Mouse (Mus musculus) forebrain, embryonic 12.5 days (tissue): ENCODE measurements around the gene Golga7b. TPM values are rescaled to one million over a fixed set of nuclear protein-coding genes. Genes with fewer than 3 reads are reported as not detected.

ENCODE experiments used
- ATAC-seq: fragments of 200-750 bp; cut with Nextera tagmentation; 2 replicates; pipeline ENCODE4 v1.8.0; 2017; ENCODE audit warnings: moderate TSS enrichment; ENCODE audit not compliant: low FRiP score
- H3K27ac ChIP-seq: fragments of 300-500 bp; sonication (generic); 2 replicates; pipeline ENCODE4 v1.5.1; 2016; ENCODE audit warnings: mild to moderate bottlenecking
- H3K27me3 ChIP-seq: fragments of 300-500 bp; sonication (generic); 2 replicates; pipeline ENCODE4 v1.6.1; 2016; ENCODE audit warnings: mild to moderate bottlenecking
- H3K36me3 ChIP-seq: fragments of 300-500 bp; sonication (generic); replicated peaks from 2 replicates; pipeline ENCODE4 v1.6.1; 2016; ENCODE audit warnings: mild to moderate bottlenecking
- H3K4me1 ChIP-seq: fragments of 300-500 bp; sonication (generic); 2 replicates; pipeline ENCODE4 v1.6.1; 2016
- H3K4me2 ChIP-seq: fragments of 300-500 bp; sonication (generic); 2 replicates; pipeline ENCODE4 v1.6.1; 2016; ENCODE audit warnings: mild to moderate bottlenecking, moderate library complexity
- H3K4me3 ChIP-seq: fragments of 300-500 bp; sonication (generic); replicated peaks from 2 replicates; pipeline ENCODE4 v1.5.1; 2016; ENCODE audit warnings: mild to moderate bottlenecking
- H3K9ac ChIP-seq: fragments of 300-500 bp; sonication (generic); 2 replicates; pipeline ENCODE4 v1.6.1; 2016; ENCODE audit warnings: mild to moderate bottlenecking
- H3K9me3 ChIP-seq: fragments of 300-500 bp; sonication (generic); 2 replicates; pipeline ENCODE4 v1.6.1; 2016
- WGBS: fragments of 180-500 bp; shearing (Covaris S2); methylation state at CpG from one replicate; pipeline ENCODE4 v1.1.7; 2016; 5-methylcytosine and 5-hydroxymethylcytosine counted together
- polyA plus RNA-seq: library from polyadenylated mRNA; unstranded; fragments of >200 nt; fragmentation: Nextera tagmentation; extraction: Ambion mirVana; gene quantifications from 2 replicates; pipeline ENCODE4 v1.2.1, GENCODE M21; 2016

Golga7b gene
- polyA plus RNA-seq, 1 experiment from 2014 or later: 7.1 TPM

- peak overlapping the region; percentile 56 for H3K4me3 ChIP-seq
- 0 out of 2 replicates have a peak overlapping the region, but pooled peaks have one; percentile 15 for H3K27ac ChIP-seq
- 3% methylated on average over 33 of the region's 42 CpGs for WGBS
Observed at GRCm38 (mm10) chr19:42255784-42256610, 8.6 kb downstream of the Golga7b start.

GRCm38 (mm10) chr19:42256611-42257240 is 9.4 kb downstream of the Golga7b start:
- peaks cover 22% of the 10 kb centered on the region for H3K4me1 ChIP-seq
- H3K9ac ChIP-seq: no peak overlapping the region
- ATAC-seq: no peak
- H3K27ac ChIP-seq: 0 out of 2 replicates have a peak overlapping the region, but pooled peaks have one; percentile 22
- H3K9me3 ChIP-seq: no peaks in the 10 kb centered on the region
- 65% methylated on average over 12 of the region's 12 CpGs for WGBS
- H3K36me3 ChIP-seq: no peaks in the 10 kb centered on the region
- H3K27me3 ChIP-seq: peaks cover 35% of the 10 kb centered on the region
- H3K4me3 ChIP-seq: 0 out of 2 replicates have a peak overlapping the region, but pooled peaks have one; percentile 3
- peak overlapping the region; percentile 92 for H3K4me2 ChIP-seq

More at GRCm38 (mm10) chr19:42255784-42256610, 8.6 kb downstream of the Golga7b start:
- Histone ChIP-seq H3K27me3 (peaks cover 35% of the 10 kb centered on the region), H3K36me3 (no peaks in the 10 kb centered on the region), H3K9ac (peak overlapping the region; percentile 57), H3K4me1 (peaks cover 22% of the 10 kb centered on the region), H3K9me3 (no peaks in the 10 kb centered on the region), H3K4me2 (peak overlapping the region; percentile 92)
- peak; percentile 83 for ATAC-seq

- WGBS: 84% methylated on average over 12 of the region's 12 CpGs
- no peaks in the 10 kb centered on the region for H3K36me3 ChIP-seq
- ATAC-seq: no peak
- no peaks in the 10 kb centered on the region for H3K9me3 ChIP-seq
- no peak overlapping the region for H3K27ac ChIP-seq
- peaks cover 35% of the 10 kb centered on the region for H3K27me3 ChIP-seq
- H3K4me2 ChIP-seq: 0 out of 2 replicates have a peak overlapping the region, but pooled peaks have one; percentile 92
- H3K4me1 ChIP-seq: peaks cover 22% of the 10 kb centered on the region
- 0 out of 2 replicates have a peak overlapping the region, but pooled peaks have one; percentile 3 for H3K4me3 ChIP-seq
- H3K9ac ChIP-seq: no peak overlapping the region
Observed at GRCm38 (mm10) chr19:42257241-42257635, 9.9 kb downstream of the Golga7b start.

GRCm38 (mm10) chr19:42258031-42258430 is 10.7 kb downstream of the Golga7b start:
- Histone ChIP-seq H3K9ac (no peak overlapping the region), H3K4me2 (no peak overlapping the region), H3K36me3 (no peaks in the 10 kb centered on the region), H3K4me1 (peaks cover 22% of the 10 kb centered on the region), H3K9me3 (no peaks in the 10 kb centered on the region), H3K27ac (no peak overlapping the region), H3K27me3 (peaks cover 31% of the 10 kb centered on the region), H3K4me3 (no peak overlapping the region)
- WGBS: 84% methylated on average over 3 of the region's 3 CpGs
- ATAC-seq: no peak

- WGBS: 74% methylated on average over 5 of the region's 5 CpGs
Observed at GRCm38 (mm10) chr19:42258596-42258995, 11.2 kb downstream of the Golga7b start.

GRCm38 (mm10) chr19:42260486-42260885 is 13.1 kb downstream of the Golga7b start:
- Histone ChIP-seq H3K4me1 (peaks cover 17% of the 10 kb centered on the region), H3K27me3 (peaks cover 12% of the 10 kb centered on the region), H3K27ac (no peak overlapping the region), H3K9me3 (no peaks in the 10 kb centered on the region), H3K4me3 (no peak overlapping the region), H3K4me2 (no peak overlapping the region), H3K36me3 (no peaks in the 10 kb centered on the region), H3K9ac (no peak overlapping the region)
- no peak for ATAC-seq
- 87% methylated on average over 8 of the region's 8 CpGs for WGBS

More at GRCm38 (mm10) chr19:42258596-42258995, 11.2 kb downstream of the Golga7b start:
- H3K4me2 ChIP-seq: no peak overlapping the region
- H3K27me3 ChIP-seq: peaks cover 25% of the 10 kb centered on the region
- no peaks in the 10 kb centered on the region for H3K9me3 ChIP-seq
- H3K9ac ChIP-seq: no peak overlapping the region
- no peak for ATAC-seq
- H3K4me3 ChIP-seq: no peak overlapping the region
- no peak overlapping the region for H3K27ac ChIP-seq
- peaks cover 22% of the 10 kb centered on the region for H3K4me1 ChIP-seq
- H3K36me3 ChIP-seq: no peaks in the 10 kb centered on the region

DNA sequence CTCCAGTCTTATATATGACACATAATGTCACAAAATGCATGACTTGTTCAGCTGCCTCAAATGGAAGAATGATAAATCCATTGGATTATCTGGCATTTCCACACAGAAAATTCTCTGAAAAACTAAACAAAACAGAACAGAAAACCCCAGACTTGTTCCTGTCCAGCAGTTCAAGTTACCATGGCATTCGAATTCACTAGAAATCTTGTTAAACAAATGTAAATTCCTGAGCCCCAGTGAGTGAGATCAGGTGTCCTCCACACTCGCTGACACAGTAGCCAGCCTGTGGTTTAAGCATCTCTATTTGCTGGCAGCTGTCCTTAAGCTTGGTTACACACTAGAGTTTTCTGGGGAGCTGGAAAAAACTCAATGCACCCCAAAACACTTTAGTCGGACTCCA is 16.1 kb downstream of the Golga7b start:
- Histone ChIP-seq H3K9me3 (no peaks in the 10 kb centered on the region), H3K27me3 (peaks cover 11% of the 10 kb centered on the region), H3K4me2 (no peak overlapping the region), H3K9ac (no peak overlapping the region), H3K4me3 (no peak overlapping the region), H3K27ac (no peak overlapping the region), H3K36me3 (no peaks in the 10 kb centered on the region), H3K4me1 (peaks cover 7% of the 10 kb centered on the region)
- 51% methylated on average over 3 of the region's 3 CpGs for WGBS
- ATAC-seq: no peak

DNA sequence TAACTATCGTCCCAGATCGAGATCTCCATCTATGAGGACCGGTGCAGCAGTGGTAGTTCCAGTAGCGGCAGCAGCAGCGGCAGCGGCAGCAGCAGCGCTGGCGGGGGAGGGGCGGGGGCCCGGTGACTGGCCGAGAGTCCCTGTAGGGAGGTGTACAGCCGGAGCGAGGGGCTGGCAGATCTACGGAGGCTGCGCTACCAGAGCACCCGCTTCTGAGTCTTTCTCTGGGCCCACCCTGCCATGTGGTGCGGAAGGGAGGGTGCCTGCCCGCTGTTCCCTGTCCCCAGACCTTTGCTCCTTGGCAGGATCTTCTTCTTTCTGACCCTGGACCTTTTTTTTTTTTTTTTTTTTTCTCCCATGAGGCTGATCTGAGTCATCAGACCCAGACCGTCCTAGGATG is 21.0 kb downstream of the Golga7b start:
- Histone ChIP-seq H3K4me3 (peak overlapping the region; percentile 20), H3K27me3 (peaks cover 25% of the 10 kb centered on the region), H3K36me3 (no peaks in the 10 kb centered on the region), H3K27ac (no peak overlapping the region), H3K9ac (no peak overlapping the region), H3K4me2 (peak overlapping the region; percentile 53), H3K4me1 (peaks cover 7% of the 10 kb centered on the region), H3K9me3 (no peaks in the 10 kb centered on the region)
- 2% methylated on average over 19 of the region's 19 CpGs for WGBS
- ATAC-seq: peak; percentile 60; the same call in 1 of the 2 replicates

DNA sequence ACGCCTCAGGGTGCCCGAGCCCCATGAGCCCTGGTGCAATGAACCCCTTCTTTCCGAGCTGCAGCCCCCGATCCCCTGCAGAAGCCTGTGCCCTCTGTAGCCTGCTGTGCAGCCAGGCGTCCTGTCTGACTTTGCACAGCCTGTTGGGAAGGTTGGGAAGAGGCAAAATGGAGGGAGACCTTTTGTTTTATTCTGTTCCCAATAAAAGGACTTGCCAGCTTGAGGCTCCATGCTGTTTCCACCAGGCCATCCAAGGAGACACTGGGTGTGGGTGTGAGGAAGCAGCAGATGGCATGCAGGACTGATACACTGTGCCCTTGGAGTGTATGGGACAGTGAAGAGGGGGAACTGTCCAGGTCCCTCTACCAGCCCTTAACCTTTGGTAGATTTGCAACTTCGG is 22.7 kb downstream of the Golga7b start:
- 53% methylated on average over 6 of the region's 6 CpGs for WGBS
- Histone ChIP-seq H3K9me3 (no peaks in the 10 kb centered on the region), H3K4me1 (peaks cover 7% of the 10 kb centered on the region), H3K4me3 (no peak overlapping the region), H3K9ac (no peak overlapping the region), H3K36me3 (no peaks in the 10 kb centered on the region), H3K27me3 (peaks cover 25% of the 10 kb centered on the region), H3K4me2 (no peak overlapping the region), H3K27ac (no peak overlapping the region)
- ATAC-seq: no peak

GRCm38 (mm10) chr19:42271182-42271581 is 23.8 kb downstream of the Golga7b start:
- peaks cover 25% of the 10 kb centered on the region for H3K27me3 ChIP-seq

DNA sequence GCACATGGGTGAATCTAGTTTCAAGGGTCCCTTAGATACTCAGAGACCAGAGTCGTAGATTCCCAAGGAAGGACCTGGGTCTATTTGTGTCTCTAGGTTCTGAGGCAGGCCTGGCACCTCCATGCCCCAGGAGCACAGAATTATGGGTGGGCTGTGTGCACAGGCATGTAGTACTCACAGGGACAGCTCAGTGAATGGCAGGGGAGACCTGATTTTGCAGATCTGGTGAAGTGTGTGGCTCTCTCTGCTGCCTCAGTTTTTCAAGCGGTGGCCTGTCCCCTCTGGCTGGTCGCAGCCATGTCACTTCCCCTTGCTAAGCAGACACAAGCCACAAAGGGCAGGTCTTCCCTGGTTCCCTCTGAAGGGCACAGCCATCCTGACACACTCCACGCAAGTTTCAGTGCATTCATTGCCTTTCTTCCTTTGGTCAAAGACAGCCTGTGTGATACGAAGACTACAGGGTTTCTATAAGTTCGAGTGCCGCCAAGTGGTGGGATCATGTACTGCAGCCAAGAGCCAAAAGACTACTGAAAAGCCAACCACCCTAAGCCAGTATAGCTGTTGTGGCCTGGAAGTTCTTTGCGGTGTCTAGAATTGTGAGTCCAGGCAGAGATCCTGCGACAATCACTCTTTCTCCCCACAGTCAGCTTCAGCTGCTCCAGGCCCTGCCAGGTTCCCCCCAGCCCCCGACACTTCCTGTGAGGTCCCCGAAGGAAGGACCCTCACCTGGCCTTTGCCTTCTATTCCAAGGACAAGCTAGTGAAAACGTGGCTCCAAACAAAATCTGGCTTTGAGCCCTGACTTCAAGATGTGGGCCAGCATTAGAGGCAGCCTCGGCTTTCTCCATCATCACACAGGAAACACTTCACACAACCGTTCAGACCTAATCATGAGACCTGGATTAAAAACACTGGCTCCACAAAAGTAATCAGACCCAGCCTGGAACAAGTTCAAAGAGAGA is 24.9 kb downstream of the Golga7b start:
- Histone ChIP-seq H3K27me3 (peaks cover 17% of the 10 kb centered on the region), H3K27ac (no peak overlapping the region), H3K4me3 (no peak overlapping the region), H3K36me3 (no peaks in the 10 kb centered on the region), H3K9ac (no peak overlapping the region), H3K4me1 (peaks cover 7% of the 10 kb centered on the region), H3K4me2 (no peak overlapping the region), H3K9me3 (no peaks in the 10 kb centered on the region)
- 43% methylated on average over 14 of the region's 14 CpGs for WGBS
- ATAC-seq: peak; percentile 30; the same call in 1 of the 2 replicates

More at GRCm38 (mm10) chr19:42271182-42271581, 23.8 kb downstream of the Golga7b start:
- 84% methylated on average over 7 of the region's 7 CpGs for WGBS
- H3K27ac ChIP-seq: no peak overlapping the region
- H3K36me3 ChIP-seq: no peaks in the 10 kb centered on the region
- no peak for ATAC-seq
- H3K9me3 ChIP-seq: no peaks in the 10 kb centered on the region
- no peak overlapping the region for H3K4me3 ChIP-seq
- H3K9ac ChIP-seq: no peak overlapping the region
- H3K4me2 ChIP-seq: no peak overlapping the region
- H3K4me1 ChIP-seq: peaks cover 7% of the 10 kb centered on the region
